Mouse (Mus musculus): ENCODE measurements around the gene Tnnc1.
A peak's percentile ranks its signal among the peaks of the same experiment; 100 is the strongest.

Tnnc1 gene

DNA sequence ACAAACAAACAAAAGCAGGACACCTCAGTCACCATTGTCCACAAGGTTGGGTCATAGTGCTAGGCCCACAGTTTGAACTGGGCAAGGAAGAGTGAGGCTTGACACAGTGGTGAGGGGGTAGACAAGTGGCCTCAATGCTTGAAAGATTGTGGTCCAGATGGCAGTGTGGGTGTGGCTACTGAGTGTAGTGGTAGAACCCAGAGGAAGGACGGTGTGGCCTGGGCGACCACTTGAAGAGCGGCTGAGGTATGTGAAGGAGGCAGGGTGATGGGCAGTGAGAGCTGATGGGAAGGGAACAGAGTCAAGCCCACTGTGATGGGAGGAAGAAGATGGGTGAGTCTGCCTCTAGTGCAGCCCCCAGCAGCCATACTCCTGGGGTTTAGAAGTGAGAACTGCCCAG, 6.6 kb downstream of the Tnnc1 start:
- DNase-seq (ENCODE audit: low spot score), result no peak

DNA sequence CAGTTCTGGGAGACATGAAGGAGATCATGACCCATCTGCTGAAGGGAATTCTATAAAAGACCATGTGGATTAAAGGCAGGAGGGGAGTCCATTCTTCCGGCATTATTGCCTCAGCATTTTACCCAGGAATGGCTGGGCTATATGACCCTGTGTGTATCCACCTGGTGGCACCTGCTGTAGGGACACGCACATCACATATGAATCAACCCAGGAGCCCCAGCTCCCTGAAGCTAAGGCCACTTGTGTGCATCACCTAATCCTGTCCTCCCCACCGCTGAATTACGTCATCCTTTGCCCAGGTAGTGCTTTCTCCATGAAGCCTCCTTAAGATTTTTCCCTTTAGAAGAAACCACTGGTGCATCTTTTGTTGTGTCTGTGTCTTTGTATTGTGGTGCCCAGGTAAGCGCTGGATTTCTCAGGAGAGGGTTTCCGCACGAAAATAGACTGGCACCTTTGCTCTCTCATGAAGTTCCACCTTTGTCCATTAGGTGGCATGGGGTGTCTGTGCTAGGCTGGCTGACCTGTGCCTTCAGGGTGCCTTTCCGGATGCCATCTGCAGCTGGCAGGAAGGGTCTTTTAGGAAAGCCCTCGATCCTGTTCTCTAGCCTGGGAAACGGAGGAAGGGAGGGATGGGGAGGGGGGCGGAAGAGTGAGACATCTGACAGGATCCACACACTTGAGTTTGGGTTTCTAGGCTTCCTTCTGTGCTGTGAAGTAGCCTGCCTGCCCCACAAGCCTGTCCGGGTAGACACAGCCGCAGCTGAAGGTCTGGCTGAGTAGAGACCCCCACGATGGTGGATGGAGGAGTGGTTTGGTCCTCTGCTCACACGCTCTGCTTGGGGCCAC, 7.3 kb downstream of the Tnnc1 start:
- peak; percentile 70 for DNase-seq (ENCODE audit: low spot score)

DNA sequence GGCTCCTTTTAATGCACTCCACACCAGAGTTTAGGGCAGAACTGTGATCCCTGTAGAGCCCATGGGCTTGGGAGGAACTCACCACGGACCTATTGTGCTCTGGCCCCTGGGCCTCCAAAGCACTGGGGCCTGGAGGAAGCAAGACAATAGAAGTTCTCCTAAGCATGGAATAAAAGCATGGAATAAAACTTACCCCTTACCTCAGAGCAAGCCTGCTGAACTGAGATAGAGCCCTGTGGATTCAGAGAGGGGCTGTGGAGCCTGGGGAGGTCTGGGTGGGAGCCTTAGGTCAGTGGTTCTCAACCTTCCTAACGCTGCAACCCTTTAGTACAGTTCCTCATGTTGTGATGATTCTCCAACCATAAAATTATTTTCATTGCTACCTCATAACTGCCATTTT, 8.7 kb downstream of the Tnnc1 start, which contains the start of gene Nisch:
Gene Nisch (minus strand): TSS at position 101 of the 400 bp plus-strand sequence.
- no peak for DNase-seq (ENCODE audit: low spot score)

DNA sequence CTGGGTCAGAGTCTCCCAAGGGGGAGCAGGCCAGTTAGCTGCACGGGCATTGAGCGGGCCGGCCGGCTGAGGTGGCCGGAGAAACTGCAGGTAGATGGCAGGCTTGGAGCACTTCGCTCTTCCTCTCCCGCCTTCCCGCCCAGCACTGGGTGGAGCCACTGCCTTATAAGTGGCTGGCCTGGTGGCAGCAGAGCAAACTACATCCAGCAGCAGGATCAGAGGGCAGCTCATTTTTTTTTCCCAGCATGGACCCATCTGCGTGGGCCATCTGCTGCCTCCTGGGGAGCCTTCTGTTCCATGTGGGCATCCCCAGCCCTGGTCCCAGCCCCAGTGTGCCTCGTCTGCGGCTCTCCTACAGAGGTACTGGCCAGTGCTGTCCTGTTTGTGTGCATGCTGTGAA, 9.6 kb downstream of the Tnnc1 start, which contains the start of gene Sema3g:
Gene Sema3g (plus strand): TSS at position 195 of the 400 bp plus-strand sequence.
- peak; percentile 15 for DNase-seq (ENCODE audit: low spot score)

DNA sequence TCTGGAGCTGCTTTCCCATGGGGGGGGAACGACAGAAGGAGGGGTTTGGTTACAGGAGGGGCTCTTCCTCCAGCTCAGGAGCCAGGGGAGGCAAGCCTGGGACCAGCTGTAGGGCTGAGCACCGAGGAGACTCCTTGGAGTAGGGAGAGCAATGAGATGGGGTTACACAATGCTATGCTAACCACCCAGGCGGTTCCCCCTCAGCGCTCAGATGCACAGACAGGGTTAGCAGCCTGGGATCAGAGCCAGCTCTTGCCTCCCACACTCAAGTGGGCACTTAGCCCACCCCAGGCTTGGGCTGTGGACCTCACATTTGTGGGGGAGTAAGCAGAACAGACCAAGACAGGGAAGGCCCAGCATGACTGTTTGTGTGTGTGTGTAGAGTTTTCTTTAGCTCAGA, 18.9 kb downstream of the Tnnc1 start:
- no peak for DNase-seq (ENCODE audit: low spot score)

DNA sequence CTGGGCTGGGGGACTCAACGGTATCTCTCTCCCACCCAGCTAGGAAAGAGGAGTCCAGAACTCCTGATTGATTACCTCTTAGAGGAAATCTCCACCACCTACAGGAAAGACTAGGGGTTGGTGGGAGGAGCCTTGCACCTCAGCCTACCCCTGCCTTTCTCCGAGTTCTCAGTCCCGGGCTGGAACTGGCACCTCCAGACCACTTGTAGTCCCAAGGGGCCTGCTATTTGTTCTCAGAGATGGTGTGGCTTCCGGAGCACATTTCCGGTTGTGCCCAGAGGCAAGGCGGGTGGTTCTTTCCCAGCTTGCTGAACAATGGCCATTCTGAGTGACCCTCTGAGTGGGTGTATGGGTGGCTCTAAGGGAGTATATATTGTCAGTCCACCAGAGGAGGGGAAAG, 20.1 kb downstream of the Tnnc1 start:
- no peak for DNase-seq (ENCODE audit: low spot score)

DNA sequence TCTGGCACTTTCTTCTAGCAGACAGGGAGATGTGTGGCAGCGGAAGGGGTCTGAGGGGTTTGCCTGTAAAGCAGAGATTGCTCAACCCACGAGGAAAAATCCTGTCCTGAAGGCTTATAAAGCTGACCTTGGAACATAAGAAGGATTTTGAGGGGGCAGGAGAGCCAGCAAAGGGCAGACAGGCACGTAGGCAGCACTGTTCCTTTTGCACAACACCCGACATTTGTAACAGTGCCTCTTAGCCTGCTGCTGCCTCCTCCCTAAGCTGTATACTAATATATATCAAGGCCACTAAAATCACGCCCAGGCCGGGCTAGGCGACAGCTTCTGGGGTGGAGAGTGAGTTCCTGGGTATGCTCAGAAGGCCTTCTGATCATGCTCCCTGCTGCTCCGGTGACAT, 22.3 kb downstream of the Tnnc1 start:
- no peak for DNase-seq (ENCODE audit: low spot score)

DNA sequence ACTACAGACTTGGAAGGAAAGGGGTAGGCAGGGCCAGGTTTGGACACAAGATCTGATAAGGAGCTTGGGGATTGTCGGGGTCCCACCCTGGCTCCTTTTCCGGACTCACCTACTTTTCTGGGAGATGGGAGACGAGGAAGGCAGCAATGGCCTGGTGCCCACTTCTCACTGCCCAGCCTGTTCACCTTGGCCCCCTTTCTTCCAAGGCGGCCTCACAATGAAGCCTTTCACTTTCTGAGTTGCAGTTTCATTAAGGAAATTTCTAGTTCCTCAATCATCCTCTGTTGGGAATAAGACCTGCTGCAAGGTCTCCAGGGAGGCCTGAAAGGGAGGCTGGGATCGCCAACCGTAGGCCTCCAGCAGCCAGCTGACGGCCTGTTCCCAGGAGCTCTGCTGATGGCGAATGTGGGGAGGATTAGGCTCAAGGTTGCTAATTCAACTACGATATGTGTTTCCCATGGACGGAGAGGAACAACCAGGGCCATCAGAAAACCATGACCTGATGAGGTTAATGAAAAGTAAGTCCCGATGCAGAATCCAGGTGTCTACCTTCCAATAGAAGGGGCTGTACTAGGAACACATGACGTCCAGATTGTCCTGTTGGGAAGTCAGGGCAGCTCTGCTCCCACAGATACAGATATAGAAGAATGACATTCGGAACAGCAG, 24.4 kb downstream of the Tnnc1 start:
- no peak for DNase-seq (ENCODE audit: low spot score)

DNA sequence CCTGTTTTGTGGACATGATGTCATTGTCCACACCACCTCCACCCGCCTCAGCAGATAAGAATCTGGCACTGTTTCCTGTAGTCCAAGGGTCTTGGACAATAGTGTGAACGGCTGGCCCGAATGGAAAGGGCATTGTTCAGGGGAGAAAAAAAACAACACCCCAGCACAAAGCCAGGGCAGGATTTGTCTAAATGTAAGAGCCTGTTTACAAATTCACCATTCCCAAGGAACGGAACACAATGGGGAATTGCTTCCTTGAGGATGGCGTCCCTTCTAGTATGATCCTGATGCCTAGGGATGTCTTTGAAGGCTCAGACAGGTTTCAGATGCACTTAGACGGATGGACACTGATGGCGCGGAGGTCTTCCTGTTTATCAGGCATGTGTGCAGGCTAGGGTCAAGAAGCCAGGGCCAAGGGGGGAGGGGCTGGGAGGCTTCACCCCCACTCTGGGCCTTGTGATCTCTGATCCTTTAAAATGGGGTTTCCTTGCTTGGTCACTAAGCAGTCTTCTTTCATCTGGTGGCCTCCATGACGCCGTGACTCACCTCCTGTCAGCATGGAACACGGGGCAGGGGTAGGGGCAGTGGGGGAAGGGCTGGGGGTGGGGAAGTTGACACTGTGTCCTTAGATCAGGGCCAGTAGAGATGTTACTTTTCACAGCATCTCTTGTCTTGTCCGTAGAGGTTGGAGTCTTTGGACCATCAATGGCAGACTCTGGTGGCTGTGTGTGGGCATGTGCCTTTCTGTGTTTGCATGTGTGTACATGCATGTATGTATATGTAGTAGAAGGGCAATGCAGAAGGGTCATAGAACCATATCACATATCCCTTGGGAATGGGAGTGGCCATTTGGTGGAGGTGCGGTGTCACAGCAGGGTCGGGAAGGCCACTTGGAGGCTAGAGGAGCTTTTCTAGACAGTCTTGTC, 25.2 kb downstream of the Tnnc1 start:
- no peak for DNase-seq (ENCODE audit: low spot score)

DNA sequence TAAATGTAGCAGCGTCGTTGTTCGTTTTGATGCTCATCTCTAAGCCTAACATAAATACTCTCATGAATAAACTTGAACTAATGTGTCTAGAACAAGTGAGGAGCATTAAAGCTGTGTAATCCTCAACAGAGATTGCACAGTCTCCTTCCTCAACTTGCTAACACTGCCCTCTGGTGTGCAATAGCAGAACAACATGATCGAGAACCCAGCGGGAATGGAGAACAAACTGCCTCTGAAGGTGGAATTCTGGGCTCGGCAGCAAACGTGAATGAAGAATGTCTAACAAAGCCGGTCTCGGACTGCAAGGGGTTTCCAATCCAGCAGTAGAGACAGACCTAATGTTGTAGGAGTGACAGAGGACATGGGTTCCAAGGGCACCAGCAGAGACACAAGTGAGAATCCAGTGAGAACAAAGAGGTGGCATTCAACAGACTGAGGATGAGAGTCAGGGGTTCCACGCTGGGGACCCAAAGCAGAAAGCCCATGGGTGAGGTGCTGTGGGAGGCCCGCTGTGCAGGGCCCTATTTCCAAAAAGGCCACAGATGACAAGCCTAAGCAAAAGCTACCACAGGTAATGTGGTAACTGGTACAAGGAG, 26.0 kb downstream of the Tnnc1 start:
- DNase-seq (ENCODE audit: low spot score), result peak; percentile 54

DNA sequence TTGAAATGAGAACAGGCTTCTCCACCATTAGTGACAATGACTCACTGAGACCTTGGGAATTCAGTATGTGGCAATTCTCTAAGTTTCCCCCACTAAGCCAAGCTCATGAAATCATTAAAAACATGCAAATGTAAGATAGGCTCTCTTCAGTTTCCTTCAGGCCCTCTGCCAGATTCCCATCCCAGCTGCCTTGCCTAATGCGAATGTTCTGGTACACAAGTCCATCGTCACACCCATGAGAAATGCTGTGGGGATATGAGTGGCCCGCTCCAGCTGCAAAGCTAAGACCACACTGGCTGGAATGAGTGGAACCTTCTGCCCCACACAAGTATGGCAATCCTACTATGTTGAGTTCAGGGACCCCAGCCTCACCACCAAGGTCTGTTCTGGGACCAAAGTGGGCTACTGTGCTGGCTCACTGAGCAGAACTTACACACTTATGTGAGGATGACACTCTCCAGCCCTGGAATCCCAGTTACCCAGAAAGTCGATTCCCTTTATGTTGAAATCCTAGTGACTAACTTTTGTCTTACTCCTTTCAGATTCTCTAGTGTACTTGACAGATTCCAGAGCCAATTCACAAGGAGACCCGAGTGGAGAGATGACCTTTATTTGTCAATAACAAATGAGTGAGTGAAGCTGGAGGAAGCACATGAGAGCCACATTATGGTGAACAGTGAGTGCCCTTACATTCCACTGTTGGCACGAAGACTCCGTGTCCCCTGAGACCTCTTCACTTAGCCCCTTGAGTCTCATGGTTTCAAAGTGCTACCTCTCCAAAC, 29.2 kb downstream of the Tnnc1 start:
- no peak for DNase-seq (ENCODE audit: low spot score)

DNA sequence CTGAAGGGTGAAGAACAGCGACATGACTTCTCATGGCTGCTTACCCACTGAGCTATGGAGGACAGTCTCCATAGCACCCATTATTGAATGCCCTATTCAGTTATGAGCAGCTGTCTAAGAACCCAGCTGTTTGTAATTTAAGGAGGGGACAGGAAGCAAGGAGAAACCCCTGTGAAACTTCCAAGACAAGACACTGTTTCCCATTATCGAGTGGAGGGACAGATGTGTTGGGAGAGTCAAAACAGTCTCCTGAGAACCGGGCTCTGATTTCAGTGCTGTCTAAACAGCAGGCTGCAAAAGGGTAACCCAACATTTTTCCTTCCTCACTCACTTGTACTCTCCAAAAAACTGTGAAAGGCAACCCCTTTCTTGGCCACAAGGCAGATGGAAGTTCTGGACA, 32.4 kb downstream of the Tnnc1 start:
- DNase-seq (ENCODE audit: low spot score), result no peak

DNA sequence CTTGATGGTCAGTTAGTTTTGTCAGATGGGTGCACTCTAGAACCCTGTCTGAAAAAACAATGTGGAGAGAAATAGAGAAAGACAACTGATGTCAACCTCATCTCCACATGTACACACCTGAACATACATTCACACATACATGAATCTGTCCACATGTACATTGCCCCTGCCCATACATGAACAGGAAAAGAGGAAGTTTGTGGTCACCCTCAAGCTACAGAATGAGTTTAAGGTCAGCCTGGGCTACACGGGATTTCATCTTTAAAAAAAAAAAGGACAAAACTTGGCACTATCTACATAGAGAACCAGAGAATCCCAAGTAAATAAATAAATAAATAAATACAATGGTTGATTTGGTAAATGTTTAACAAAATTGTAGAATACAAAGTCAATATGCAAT, 36.7 kb downstream of the Tnnc1 start:
- DNase-seq (ENCODE audit: low spot score), result no peak

DNA sequence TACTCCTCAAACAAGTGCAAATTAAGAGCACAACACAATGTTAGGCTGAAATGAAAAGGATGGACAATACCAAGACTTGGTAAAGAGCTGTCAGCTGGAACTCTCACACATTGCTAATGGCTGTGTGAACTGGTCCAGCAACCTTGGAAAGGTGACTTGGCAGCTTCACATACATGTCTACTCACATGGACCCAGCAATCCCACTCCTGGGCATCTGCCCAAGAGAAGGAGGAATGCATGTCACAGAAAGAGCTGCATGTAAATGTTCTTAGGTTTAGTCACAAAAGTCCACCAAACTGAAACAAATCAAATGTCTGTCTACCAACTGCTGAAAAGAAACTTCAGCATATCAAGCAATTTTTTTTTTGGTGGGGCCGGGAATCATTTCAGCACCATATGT, 37.8 kb downstream of the Tnnc1 start:
- no peak for DNase-seq (ENCODE audit: low spot score)

DNA sequence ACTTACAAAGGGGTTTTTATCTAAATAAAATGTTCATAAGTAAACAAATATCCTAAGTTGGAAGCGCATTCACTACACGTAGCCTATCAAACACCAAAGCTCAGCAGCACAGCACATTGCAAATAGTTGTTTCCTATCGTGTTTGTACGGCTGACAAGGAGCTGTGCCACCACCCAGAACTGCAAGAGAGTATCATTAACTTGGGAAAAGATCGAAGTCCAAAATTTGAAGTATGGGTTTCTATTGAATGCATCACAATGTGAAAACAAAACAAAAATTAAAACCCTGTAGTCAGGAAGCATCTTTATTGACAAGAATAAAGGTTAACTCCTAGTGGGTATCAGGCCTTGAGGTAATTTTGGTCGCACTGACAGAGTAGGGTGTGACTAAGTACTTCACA, 40.3 kb downstream of the Tnnc1 start:
- DNase-seq (ENCODE audit: low spot score), result no peak

DNA sequence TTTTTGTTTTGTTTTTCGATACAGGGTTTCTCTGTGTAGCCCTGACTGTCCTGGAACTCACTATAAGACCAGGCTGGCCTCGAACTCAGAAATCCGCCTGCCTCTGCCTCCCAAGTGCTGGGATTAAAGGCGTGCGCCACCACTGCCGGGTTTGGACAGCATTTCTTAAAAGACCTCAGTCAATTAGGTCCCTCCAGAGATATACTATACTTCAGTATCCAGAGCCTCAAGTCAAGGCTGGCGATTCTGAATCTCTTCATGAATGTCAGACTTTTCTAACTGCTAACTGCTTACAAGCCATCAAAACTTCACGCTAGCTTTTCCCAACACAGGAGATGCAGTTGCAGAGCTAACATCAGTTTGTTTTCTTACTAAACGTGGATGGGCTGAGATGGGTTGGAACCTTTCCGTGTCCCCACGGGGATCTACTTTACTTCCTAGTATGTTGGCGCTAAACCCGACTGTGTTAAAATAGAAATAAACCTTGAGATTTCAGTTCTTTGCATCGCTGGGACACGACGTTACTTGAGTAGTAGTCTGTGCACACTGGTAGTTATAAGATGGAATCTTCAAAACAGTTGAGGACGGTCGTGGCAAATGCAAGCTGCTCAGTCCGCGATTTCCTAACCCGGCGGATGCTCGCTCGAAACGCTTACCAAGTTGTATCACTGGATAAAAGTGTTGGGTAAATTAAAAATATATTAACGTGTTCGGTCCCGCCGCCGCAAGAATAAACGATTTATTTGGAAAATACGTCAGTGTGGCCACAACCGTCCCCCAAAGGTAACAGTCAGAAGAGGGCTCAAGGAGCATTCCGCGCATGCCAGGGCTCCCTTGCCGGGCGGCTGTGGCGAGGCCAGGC, 42.3 kb downstream of the Tnnc1 start:
- no peak for DNase-seq (ENCODE audit: low spot score)

DNA sequence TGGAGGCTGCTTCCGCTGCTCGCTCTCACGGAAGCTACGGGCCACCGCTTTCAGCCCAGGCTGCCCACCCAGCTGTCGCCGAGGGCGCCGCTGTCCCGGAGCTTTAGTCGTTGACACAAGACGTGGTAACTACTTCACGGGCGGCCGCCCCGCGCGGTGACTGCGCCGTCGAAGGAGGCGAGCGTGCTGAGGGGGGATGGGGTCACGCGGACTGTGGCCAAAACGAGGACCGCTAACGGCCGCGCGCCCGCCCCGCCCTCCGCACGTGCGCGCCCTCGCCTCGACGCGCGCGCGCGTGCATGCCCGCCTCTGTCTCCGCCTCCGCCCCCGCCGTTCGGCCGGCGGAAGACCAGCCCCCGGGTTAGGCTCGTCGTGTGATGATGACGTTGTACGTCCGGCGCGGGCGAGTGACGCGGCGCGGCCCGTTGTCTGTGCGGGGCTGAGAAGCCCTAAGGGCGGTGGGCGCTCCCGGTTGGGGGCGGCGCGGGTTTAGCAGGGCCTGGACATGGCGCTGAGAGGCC, 43.0 kb downstream of the Tnnc1 start, which contains the start of the genes Phf7 and Bap1:
Gene Phf7 (minus strand): TSS at position 234 of the 521 bp plus-strand sequence.
Gene Bap1 (plus strand): TSS at position 367 of the 521 bp plus-strand sequence.
- peak; percentile 94 for DNase-seq (ENCODE audit: low spot score)

DNA sequence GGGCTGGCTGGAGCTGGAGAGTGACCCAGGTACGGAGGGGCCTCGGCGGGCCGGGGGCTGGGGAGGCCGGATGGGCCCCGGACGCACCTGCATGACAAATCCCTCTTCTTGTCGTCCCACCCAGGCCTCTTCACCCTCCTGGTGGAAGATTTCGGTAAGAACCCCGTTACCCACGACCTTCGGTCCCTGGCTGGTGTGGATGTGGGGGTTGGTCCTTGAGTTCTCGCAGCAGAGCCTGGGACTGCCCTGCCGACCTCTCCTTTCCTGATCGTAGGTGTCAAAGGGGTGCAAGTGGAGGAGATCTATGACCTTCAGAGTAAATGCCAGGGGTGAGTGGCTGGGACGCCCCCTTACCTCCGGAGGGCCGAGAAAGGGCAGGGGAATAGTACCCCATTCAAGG, 43.5 kb downstream of the Tnnc1 start:
- DNase-seq (ENCODE audit: low spot score), result no peak

DNA sequence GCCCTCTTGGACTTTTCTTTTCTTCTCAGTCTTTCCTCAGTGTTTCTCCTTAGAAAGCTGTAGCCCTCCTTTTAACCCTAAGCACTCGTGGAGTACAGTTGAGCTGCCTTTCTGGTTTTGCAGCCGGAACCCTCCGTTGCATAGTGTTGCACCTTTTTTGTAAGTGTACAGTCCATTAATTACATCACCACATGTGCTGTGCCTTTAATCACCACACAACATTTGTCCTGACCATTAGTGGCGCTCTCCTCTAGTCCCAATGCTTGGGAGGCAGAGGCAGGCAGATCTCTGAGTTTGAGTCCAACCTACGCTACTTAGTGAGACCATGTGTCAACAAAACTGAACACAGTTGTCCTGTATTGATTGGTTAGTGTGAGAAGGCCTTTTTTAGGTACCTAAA, 44.0 kb downstream of the Tnnc1 start:
- DNase-seq (ENCODE audit: low spot score), result no peak

Data from T-cell, adult 2 months (primary cell).